In genomic region chr13:92705016-92705535, GRCm38 (mm10) we compare ENCODE assay signal across 18 mouse cellular contexts.
"Had no signal": no experiment of that assay in that cellular context is flagged by ENCODE, and none has a peak within 500 bp of the region (broad histone marks: within the 10 kb centered on the region; RNA-seq: fewer than 3 reads in every experiment).

No protein-coding gene starts in this region.

- H3K4me3 ChIP-seq: layer of hippocampus, adult 2 months; limb, embryonic 10.5 days; limb, embryonic 13.5 days; liver, embryonic 15.5 days; midbrain, embryonic 12.5 days; myocyte; neural tube, embryonic 12.5 days had no signal

- DNase-seq: kidney, adult 2 months; kidney, postnatal 25 days; layer of hippocampus, adult 9-11 months; lung, adult 2 months; lung, postnatal 14 days; lung, postnatal 4 days; thymus, adult 2 months; thymus, postnatal 25 days had no signal

- H3K36me3 ChIP-seq: limb, embryonic 13.5 days had no signal

- H3K27ac ChIP-seq: kidney, postnatal 0 days; layer of hippocampus, adult 2 months; limb, embryonic 10.5 days; limb, embryonic 13.5 days; midbrain, embryonic 12.5 days; neural tube, embryonic 12.5 days had no signal

- ATAC-seq: intestine, embryonic 16.5 days; midbrain, embryonic 16.5 days had no signal

- H3K27me3 ChIP-seq: limb, embryonic 13.5 days; liver, embryonic 15.5 days; neural tube, embryonic 12.5 days had no signal

- H3K9ac ChIP-seq: limb, embryonic 13.5 days; liver, embryonic 15.5 days; midbrain, embryonic 12.5 days; neural tube, embryonic 12.5 days had no signal

- H3K9me3 ChIP-seq: limb, embryonic 10.5 days; limb, embryonic 13.5 days; liver, embryonic 15.5 days; midbrain, embryonic 12.5 days; neural tube, embryonic 12.5 days had no signal

- H3K4me2 ChIP-seq: limb, embryonic 13.5 days; liver, embryonic 15.5 days; midbrain, embryonic 12.5 days; neural tube, embryonic 12.5 days had no signal
